In the genomic region with DNA sequence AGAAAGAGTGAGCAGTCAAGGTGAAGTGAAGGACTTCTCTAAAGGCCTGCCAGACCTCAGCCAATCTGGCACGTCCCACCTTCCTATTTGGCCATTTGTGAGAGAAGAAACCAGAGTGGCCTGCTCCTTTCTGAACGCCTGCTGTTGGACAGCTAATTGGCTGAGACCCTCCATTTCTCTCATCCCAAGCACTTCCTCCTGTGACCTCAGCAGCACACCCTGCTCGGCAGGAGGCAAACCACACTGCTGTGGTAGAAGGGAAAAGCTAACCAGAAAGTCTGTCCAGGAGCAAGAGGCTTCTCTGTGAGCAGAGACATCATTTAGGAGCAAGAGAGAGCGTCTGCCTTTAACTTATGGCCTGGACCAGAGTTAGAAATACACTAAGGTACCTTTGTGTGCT, we compare ENCODE assay signal across 31 mouse cellular contexts. TPM values are rescaled to one million over a fixed set of nuclear protein-coding genes. Genes with fewer than 3 reads are reported as not detected.
A peak's percentile ranks its signal among the peaks of the same experiment; 100 is the strongest.
DNase-seq lines count a peak whose midpoint lies in the region; ATAC-seq lines count a peak whose summit lies in the region.
"Had no signal": no experiment of that assay in that cellular context is flagged by ENCODE, and none has a peak within 500 bp of the region (broad histone marks: within the 10 kb centered on the region; RNA-seq: fewer than 3 reads in every experiment).

No protein-coding gene starts in this region.

- DNase-seq in lung, postnatal 10 days, result peak; percentile 16
- no peak for DNase-seq in lung, adult 18-20 months
- DNase-seq in frontal cortex, adult 2 months (ENCODE audit: extremely low spot score in 1 of 2, low spot score in 1 of 2), result no peak
- DNase-seq: adrenal gland, adult 8-10 months; cerebellum, adult 2 months; cerebellum, postnatal 14 days; gastrocnemius, postnatal 36 days; heart, postnatal 36 days; kidney, adult 8-10 months; kidney, postnatal 36 days; left cerebral cortex, postnatal 4 days; liver, embryonic 13.5 days; lung, adult 2 months; thymus, postnatal 25 days had no signal

- H3K9me3 ChIP-seq in kidney, embryonic 15.5 days (replicated peaks), result 0 out of 2 replicates have a peak, but pooled peaks cover 4% of the 10 kb centered on the region
- H3K9me3 ChIP-seq in kidney, embryonic 14.5 days (ENCODE audit: control insufficient read depth, low read length), result no peaks in the 10 kb centered on the region; the same call in 1 of the 2 replicates
- H3K9me3 ChIP-seq: forebrain, embryonic 13.5 days; heart, embryonic 15.5 days; limb, embryonic 15.5 days; liver, embryonic 13.5 days; megakaryocyte, embryonic 14.5 days; midbrain, embryonic 12.5 days; neural tube, embryonic 12.5 days had no signal

- H3K4me1 ChIP-seq in kidney, embryonic 15.5 days, result peaks cover 19% of the 10 kb centered on the region
- peaks cover 9% of the 10 kb centered on the region for H3K4me1 ChIP-seq in kidney, embryonic 14.5 days (ENCODE audit: control insufficient read depth, insufficient read depth, low read length)
- H3K4me1 ChIP-seq: hindbrain, embryonic 13.5 days; liver, embryonic 13.5 days; midbrain, embryonic 12.5 days; neural tube, embryonic 12.5 days had no signal

- H3K4me2 ChIP-seq in kidney, embryonic 15.5 days, result no peak overlapping the region
- no peak overlapping the region for H3K4me2 ChIP-seq in kidney, embryonic 14.5 days (replicated peaks; ENCODE audit: low read depth, low read length)
- H3K4me2 ChIP-seq: embryonic facial prominence, embryonic 15.5 days; forebrain, embryonic 13.5 days; heart, embryonic 15.5 days; hindbrain, embryonic 13.5 days; limb, embryonic 15.5 days; liver, embryonic 13.5 days; midbrain, embryonic 12.5 days; neural tube, embryonic 12.5 days had no signal

- 71% methylated on average over 4 of the region's 4 CpGs for WGBS in kidney, embryonic 15.5 days
- 72% methylated on average over 4 of the region's 4 CpGs for WGBS in kidney, embryonic 14.5 days

- H3K27ac ChIP-seq in kidney, embryonic 15.5 days, result peak overlapping the region; percentile 77; the same call in 1 of the 2 replicates
- H3K27ac ChIP-seq in kidney, embryonic 14.5 days (ENCODE audit: low read depth, low read length), result no peak overlapping the region
- H3K27ac ChIP-seq: embryonic facial prominence, embryonic 10.5 days; forebrain, embryonic 13.5 days; heart, embryonic 15.5 days; hindbrain, embryonic 13.5 days; limb, embryonic 15.5 days; liver, embryonic 13.5 days; midbrain, embryonic 12.5 days; neural tube, embryonic 12.5 days had no signal

- H3K4me3 ChIP-seq in kidney, embryonic 15.5 days (replicated peaks), result no peak overlapping the region
- no peak overlapping the region for H3K4me3 ChIP-seq in kidney, embryonic 14.5 days (ENCODE audit: low read length)
- H3K4me3 ChIP-seq: embryonic facial prominence, embryonic 10.5 days; embryonic facial prominence, embryonic 15.5 days; forebrain, embryonic 13.5 days; heart, embryonic 15.5 days; hindbrain, embryonic 13.5 days; limb, embryonic 15.5 days; liver, embryonic 13.5 days; megakaryocyte, embryonic 14.5 days; midbrain, embryonic 12.5 days; myocyte; neural tube, embryonic 12.5 days had no signal

- H3K36me3 ChIP-seq in kidney, embryonic 15.5 days, result no peaks in the 10 kb centered on the region
- H3K36me3 ChIP-seq in kidney, embryonic 14.5 days (ENCODE audit: control insufficient read depth, insufficient read depth, low read length), result no peaks in the 10 kb centered on the region
- H3K36me3 ChIP-seq: embryonic facial prominence, embryonic 15.5 days; heart, embryonic 15.5 days; hindbrain, embryonic 13.5 days; limb, embryonic 15.5 days; liver, embryonic 13.5 days; midbrain, embryonic 12.5 days; neural tube, embryonic 12.5 days had no signal

- no peak for ATAC-seq in kidney, embryonic 15.5 days (replicated peaks; ENCODE audit: low FRiP score)
- ATAC-seq in kidney, embryonic 14.5 days (ENCODE audit: low FRiP score, low TSS enrichment), result no peak
- ATAC-seq in common myeloid progenitor, adult 5-6 weeks (replicated peaks; ENCODE audit: low read depth, poor library complexity, severe bottlenecking), result peak; percentile 89
- ATAC-seq in megakaryocyte, adult 5-6 weeks (ENCODE audit: poor library complexity, severe bottlenecking), result peak; percentile 52
- ATAC-seq: forebrain, embryonic 13.5 days; intestine, embryonic 16.5 days had no signal

- H3K9ac ChIP-seq in kidney, embryonic 15.5 days, result no peak overlapping the region
- no peak overlapping the region for H3K9ac ChIP-seq in kidney, embryonic 14.5 days (ENCODE audit: low read depth, low read length)
- H3K9ac ChIP-seq: embryonic facial prominence, embryonic 15.5 days; forebrain, embryonic 13.5 days; heart, embryonic 15.5 days; hindbrain, embryonic 13.5 days; limb, embryonic 15.5 days; liver, embryonic 13.5 days; midbrain, embryonic 12.5 days; neural tube, embryonic 12.5 days had no signal

- H3K27me3 ChIP-seq in kidney, embryonic 15.5 days, result no peaks in the 10 kb centered on the region
- H3K27me3 ChIP-seq in kidney, embryonic 14.5 days (ENCODE audit: control insufficient read depth, insufficient read depth, low read length), result no peaks in the 10 kb centered on the region
- H3K27me3 ChIP-seq: embryonic facial prominence, embryonic 15.5 days; forebrain, embryonic 13.5 days; heart, embryonic 15.5 days; hindbrain, embryonic 13.5 days; limb, embryonic 15.5 days; liver, embryonic 13.5 days; megakaryocyte, embryonic 14.5 days; midbrain, embryonic 12.5 days; neural tube, embryonic 12.5 days had no signal

RNA-seq across cellular contexts. Expression of gene Tmem30c, which starts 24.5 kb away (rescaled TPM):
- 0.06 and 0.10 TPM in 2 replicates for polyA plus RNA-seq in kidney, embryonic 15.5 days (2015; fragmentation: Nextera tagmentation; extraction: Ambion mirVana)
- 0.09 and 0.41 TPM in 2 replicates for polyA plus RNA-seq in kidney, embryonic 14.5 days (2014; fragmentation: Nextera tagmentation; extraction: Ambion mirVana)
- 0.44 TPM in 1 of 2 replicates, not detected in the other for total RNA-seq in common myeloid progenitor, adult 5-6 weeks (2017)
- not detected in 2 replicates for total RNA-seq in megakaryocyte, adult 5-6 weeks (2015)
- not detected in 2 replicates for total RNA-seq in megakaryocyte, adult 5-6 weeks (2017)
- polyA plus RNA-seq in frontal cortex, adult 2 months (2012; rRNA removed), result 1.5 and 1.7 TPM in 2 replicates
- total RNA-seq: gastrocnemius, postnatal 36 days; heart, adult 8-10 months; heart, postnatal 36 days had no signal
- polyA plus RNA-seq: CD4-positive, CD25-positive, alpha-beta regulatory T cell, adult 4 months; heart, embryonic 15.5 days; intestine, embryonic 16.5 days; limb, embryonic 15.5 days; liver, embryonic 13.5 days; lung, adult 2 months; myocyte had no signal

RNA-seq across cellular contexts. Expression of gene Filip1l, which starts 35.8 kb away (rescaled TPM):
- 24.2 and 24.8 TPM in 2 replicates for polyA plus RNA-seq in kidney, embryonic 15.5 days (2015; fragmentation: Nextera tagmentation; extraction: Ambion mirVana)
- 16.3 and 21.1 TPM in 2 replicates for polyA plus RNA-seq in kidney, embryonic 14.5 days (2014; fragmentation: Nextera tagmentation; extraction: Ambion mirVana)
- total RNA-seq in common myeloid progenitor, adult 5-6 weeks (2017), result 2.3 and 5.4 TPM in 2 replicates
- total RNA-seq in megakaryocyte, adult 5-6 weeks (2015), result 64.5 and 68.7 TPM in 2 replicates
- 36.3 and 45.5 TPM in 2 replicates for total RNA-seq in megakaryocyte, adult 5-6 weeks (2017)
- polyA plus RNA-seq in frontal cortex, adult 2 months (2012; rRNA removed), result 10.6 and 10.9 TPM in 2 replicates

Comparison
In these comparisons a context has a peak if more than half of its experiments do, and no peak if none do; other contexts are left out.
1. ATAC-seq: peak in common myeloid progenitor, adult 5-6 weeks (single experiment) and megakaryocyte, adult 5-6 weeks (single experiment); none in kidney, embryonic 15.5 days (single experiment) and kidney, embryonic 14.5 days (single experiment).